Mouse (Mus musculus): ENCODE measurements around the gene Rtkn2. TPM values are rescaled to one million over a fixed set of nuclear protein-coding genes. Genes with fewer than 3 reads are reported as not detected.
"Not testable (repeated sequence)": the region's sequence is repeated elsewhere in the genome, so short reads cannot be mapped to it uniquely, and the experiment has no call there.

The Rtkn2 gene
- total and polyA plus RNA-seq, 2 experiments from 2014 or later, result 0.27 to 2.2 TPM

DNA sequence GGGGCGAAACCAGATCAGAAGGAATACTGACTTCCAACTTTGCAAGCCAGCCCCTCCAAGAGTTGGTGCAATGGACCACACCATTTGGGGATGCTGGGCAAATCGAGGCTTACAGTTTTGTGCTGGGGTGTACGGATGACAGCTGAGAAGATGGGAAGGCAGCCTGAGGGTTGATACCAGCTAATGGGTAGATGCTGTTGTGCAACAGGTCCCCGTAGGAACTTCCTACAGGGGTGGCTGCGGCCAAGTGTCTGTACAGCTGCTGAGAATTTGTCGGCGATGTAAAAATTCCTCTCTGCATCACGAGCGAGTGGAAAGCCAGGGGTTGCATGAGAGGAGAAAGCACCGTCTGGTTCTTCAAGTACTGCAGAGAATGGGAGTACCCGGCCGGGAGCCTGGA is 117.0 kb downstream of the Rtkn2 start:
- no peak for TF ChIP-seq CTCF (IDR thresholded peaks at IDR 0.05; ENCODE audit: low read depth)
- TF ChIP-seq EP300 (IDR thresholded peaks at IDR 0.05; ENCODE audit: low read depth), result no peak
- H3K4me2 ChIP-seq (ENCODE audit: low read depth, low read length), result no peak overlapping the region
- H3K4me3 ChIP-seq (ENCODE audit: low read depth, low read length), result no peak overlapping the region
- no peaks in the 10 kb centered on the region for H3K9me3 ChIP-seq (replicated peaks; ENCODE audit: control insufficient read depth, low read length)
- 83% methylated on average over 12 of the region's 12 CpGs for WGBS
- H3K36me3 ChIP-seq (replicated peaks; ENCODE audit: control insufficient read depth, insufficient read depth, low read length), result peaks cover 62% of the 10 kb centered on the region
- H3K27ac ChIP-seq (ENCODE audit: low read depth), result no peak overlapping the region
- no peak for ATAC-seq (ENCODE audit: insufficient read depth, low read depth)
- DNase-seq (ENCODE audit: low spot score), result no peak
- H3K4me1 ChIP-seq (ENCODE audit: control insufficient read depth, insufficient read depth), result peaks cover 10% of the 10 kb centered on the region; the same call in 1 of the 2 replicates
- no peaks in the 10 kb centered on the region for H3K27me3 ChIP-seq (ENCODE audit: control insufficient read depth, insufficient read depth, low read length)
- H3K9ac ChIP-seq (replicated peaks; ENCODE audit: low read depth, low read length), result no peak overlapping the region

DNA sequence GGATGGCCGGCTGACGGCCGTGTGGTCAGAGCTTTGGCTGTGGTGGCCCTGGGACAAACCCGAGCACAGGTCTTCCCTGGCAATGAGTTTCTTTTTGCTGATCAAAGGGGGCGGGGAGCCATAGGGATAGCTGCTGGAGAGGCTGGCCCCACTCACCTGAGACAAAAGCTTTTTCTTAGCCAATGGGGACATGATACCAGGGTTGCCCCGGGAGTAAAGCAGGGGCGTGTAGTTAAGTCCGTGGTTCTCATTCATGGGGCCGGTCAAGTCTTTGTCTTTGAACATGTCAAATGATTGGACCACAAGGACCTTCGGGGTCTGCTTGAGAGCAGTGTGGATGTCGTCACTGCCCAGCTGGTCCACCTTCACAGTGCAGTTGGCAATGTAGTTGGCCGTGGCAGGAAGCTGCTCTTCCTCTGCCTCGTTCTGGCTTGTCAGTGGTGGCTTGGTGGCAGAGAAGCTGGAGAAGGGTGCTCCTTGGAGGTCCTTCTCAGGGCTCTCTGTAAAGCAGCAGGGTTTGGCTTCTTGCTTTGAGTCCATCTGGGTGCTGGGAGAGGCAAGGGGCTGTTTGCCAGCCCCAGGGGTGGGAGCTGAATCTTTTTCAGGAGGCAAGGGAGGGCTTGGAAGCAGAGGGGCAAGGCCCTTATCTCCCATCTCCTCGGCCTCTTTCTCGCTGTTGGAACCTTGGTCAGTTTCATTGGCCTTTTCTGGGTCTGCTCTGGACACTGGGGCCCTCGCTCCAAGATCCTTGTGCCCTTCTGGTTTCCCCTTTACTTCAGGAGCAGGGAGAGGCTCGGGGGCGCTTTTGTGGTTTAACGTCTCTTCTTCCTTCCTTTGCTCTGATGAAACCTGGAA is 118.7 kb downstream of the Rtkn2 start:
- TF ChIP-seq CTCF (IDR thresholded peaks at IDR 0.05; ENCODE audit: low read depth), result no peak
- TF ChIP-seq EP300 (IDR thresholded peaks at IDR 0.05; ENCODE audit: low read depth), result no peak
- no peak overlapping the region for H3K27ac ChIP-seq (ENCODE audit: low read depth)
- ATAC-seq (ENCODE audit: insufficient read depth, low read depth), result no peak
- H3K9me3 ChIP-seq (replicated peaks; ENCODE audit: control insufficient read depth, low read length), result no peaks in the 10 kb centered on the region
- H3K9ac ChIP-seq (replicated peaks; ENCODE audit: low read depth, low read length), result no peak overlapping the region
- no peaks in the 10 kb centered on the region for H3K27me3 ChIP-seq (ENCODE audit: control insufficient read depth, insufficient read depth, low read length)
- peaks cover 11% of the 10 kb centered on the region; the same call in 1 of the 2 replicates for H3K4me1 ChIP-seq (ENCODE audit: control insufficient read depth, insufficient read depth)
- WGBS, result 86% methylated on average over 19 of the region's 19 CpGs
- no peak for DNase-seq (ENCODE audit: low spot score)
- H3K36me3 ChIP-seq (replicated peaks; ENCODE audit: control insufficient read depth, insufficient read depth, low read length), result peaks cover 62% of the 10 kb centered on the region
- H3K4me2 ChIP-seq (ENCODE audit: low read depth, low read length), result no peak overlapping the region
- no peak overlapping the region for H3K4me3 ChIP-seq (ENCODE audit: low read depth, low read length)

- not testable (repeated sequence) for H3K27me3 ChIP-seq (ENCODE audit: control insufficient read depth, insufficient read depth, low read length); H3K4me3 ChIP-seq (ENCODE audit: low read depth, low read length); H3K9ac ChIP-seq (replicated peaks; ENCODE audit: low read depth, low read length); H3K4me2 ChIP-seq (ENCODE audit: low read depth, low read length); H3K27ac ChIP-seq (ENCODE audit: low read depth); ATAC-seq (ENCODE audit: insufficient read depth, low read depth); DNase-seq (ENCODE audit: low spot score); H3K9me3 ChIP-seq (replicated peaks; ENCODE audit: control insufficient read depth, low read length)
- H3K36me3 ChIP-seq (replicated peaks; ENCODE audit: control insufficient read depth, insufficient read depth, low read length), result peaks cover 52% of the 10 kb centered on the region
- H3K4me1 ChIP-seq (ENCODE audit: control insufficient read depth, insufficient read depth), result peaks cover 25% of the 10 kb centered on the region
- 85% methylated on average over 7 of the region's 7 CpGs for whole genome bisulfite sequencing
Observed at GRCm38 (mm10) chr10:68099801-68100200, 120.4 kb downstream of the Rtkn2 start.

DNA sequence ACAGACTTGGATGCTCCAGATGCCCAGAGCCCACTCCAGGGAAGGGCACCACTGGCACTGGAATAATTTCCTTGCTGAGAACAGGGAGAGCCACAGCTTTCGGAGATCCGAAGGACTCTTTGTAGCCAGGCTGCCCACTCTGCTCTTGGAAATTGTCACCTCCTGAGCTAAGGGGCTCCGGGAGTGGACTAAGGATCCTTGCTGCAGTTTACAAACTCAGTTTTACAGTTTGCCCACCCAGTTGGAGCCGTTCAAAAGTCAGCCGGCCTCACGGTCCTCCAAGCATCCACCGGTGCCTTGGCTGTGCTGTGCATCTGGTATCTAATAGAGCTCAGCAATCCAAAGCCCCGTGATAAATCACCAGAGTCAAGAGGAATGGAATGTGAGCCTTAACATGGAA is 121.1 kb downstream of the Rtkn2 start:
- H3K4me3 ChIP-seq (ENCODE audit: low read depth, low read length), result no peak overlapping the region
- no peaks in the 10 kb centered on the region for H3K9me3 ChIP-seq (replicated peaks; ENCODE audit: control insufficient read depth, low read length)
- DNase-seq (ENCODE audit: low spot score) (no peak), ATAC-seq (ENCODE audit: insufficient read depth, low read depth) (no peak)
- peaks cover 45% of the 10 kb centered on the region for H3K36me3 ChIP-seq (replicated peaks; ENCODE audit: control insufficient read depth, insufficient read depth, low read length)
- WGBS, result 62% methylated on average over 8 of the region's 8 CpGs
- no peaks in the 10 kb centered on the region for H3K27me3 ChIP-seq (ENCODE audit: control insufficient read depth, insufficient read depth, low read length)
- H3K4me2 ChIP-seq (ENCODE audit: low read depth, low read length), result no peak overlapping the region
- TF ChIP-seq CTCF (IDR thresholded peaks at IDR 0.05; ENCODE audit: low read depth), result no peak
- TF ChIP-seq EP300 (IDR thresholded peaks at IDR 0.05; ENCODE audit: low read depth), result no peak
- H3K9ac ChIP-seq (replicated peaks; ENCODE audit: low read depth, low read length), result no peak overlapping the region
- peaks cover 25% of the 10 kb centered on the region for H3K4me1 ChIP-seq (ENCODE audit: control insufficient read depth, insufficient read depth)
- no peak overlapping the region for H3K27ac ChIP-seq (ENCODE audit: low read depth)

GRCm38 (mm10) chr10:68101251-68101650 is 121.9 kb downstream of the Rtkn2 start:
- Histone ChIP-seq H3K4me3 (ENCODE audit: low read depth, low read length) (no peak overlapping the region), H3K9me3 (replicated peaks; ENCODE audit: control insufficient read depth, low read length) (no peaks in the 10 kb centered on the region), H3K27ac (ENCODE audit: low read depth) (no peak overlapping the region), H3K27me3 (ENCODE audit: control insufficient read depth, insufficient read depth, low read length) (no peaks in the 10 kb centered on the region), H3K36me3 (replicated peaks; ENCODE audit: control insufficient read depth, insufficient read depth, low read length) (peaks cover 40% of the 10 kb centered on the region), H3K4me2 (ENCODE audit: low read depth, low read length) (no peak overlapping the region), H3K4me1 (ENCODE audit: control insufficient read depth, insufficient read depth) (peaks cover 31% of the 10 kb centered on the region), H3K9ac (replicated peaks; ENCODE audit: low read depth, low read length) (no peak overlapping the region)
- DNase-seq (ENCODE audit: low spot score) (no peak), ATAC-seq (ENCODE audit: insufficient read depth, low read depth) (no peak)
- no peak for TF ChIP-seq EP300 (IDR thresholded peaks at IDR 0.05; ENCODE audit: low read depth)
- TF ChIP-seq CTCF (IDR thresholded peaks at IDR 0.05; ENCODE audit: low read depth), result no peak
- WGBS, result 68% methylated on average over 4 of the region's 4 CpGs

DNA sequence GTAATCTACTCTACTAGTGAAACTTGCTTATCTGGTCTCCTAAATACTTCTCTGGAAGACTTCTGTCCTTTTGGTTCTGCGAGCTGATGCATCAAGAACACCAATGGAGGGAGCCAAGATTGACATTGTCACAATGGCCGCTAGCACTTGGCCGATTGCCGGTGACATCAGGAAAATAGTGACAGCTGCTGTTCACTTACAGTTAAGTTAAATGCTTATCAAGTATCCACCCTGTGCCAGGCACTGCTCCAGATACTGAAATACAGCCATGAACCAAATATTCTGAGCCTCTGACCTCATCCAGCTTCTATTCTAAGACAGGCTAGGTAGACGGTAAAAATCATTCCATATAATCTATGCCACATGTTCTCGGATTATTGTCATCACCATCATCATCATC is 123.2 kb downstream of the Rtkn2 start:
- TF ChIP-seq CTCF (IDR thresholded peaks at IDR 0.05; ENCODE audit: low read depth), result no peak
- TF ChIP-seq EP300 (IDR thresholded peaks at IDR 0.05; ENCODE audit: low read depth), result no peak
- peaks cover 27% of the 10 kb centered on the region for H3K36me3 ChIP-seq (replicated peaks; ENCODE audit: control insufficient read depth, insufficient read depth, low read length)
- 32% methylated on average over 6 of the region's 6 CpGs for WGBS
- ATAC-seq (ENCODE audit: insufficient read depth, low read depth) (no peak), DNase-seq (ENCODE audit: low spot score) (no peak)
- H3K27ac ChIP-seq (ENCODE audit: low read depth), result peak overlapping the region; percentile 43
- peaks cover 38% of the 10 kb centered on the region for H3K4me1 ChIP-seq (ENCODE audit: control insufficient read depth, insufficient read depth)
- H3K4me2 ChIP-seq (ENCODE audit: low read depth, low read length), result no peak overlapping the region
- H3K9ac ChIP-seq (replicated peaks; ENCODE audit: low read depth, low read length), result no peak overlapping the region
- H3K27me3 ChIP-seq (ENCODE audit: control insufficient read depth, insufficient read depth, low read length), result no peaks in the 10 kb centered on the region
- H3K4me3 ChIP-seq (ENCODE audit: low read depth, low read length), result no peak overlapping the region
- no peaks in the 10 kb centered on the region for H3K9me3 ChIP-seq (replicated peaks; ENCODE audit: control insufficient read depth, low read length)

Measured in heart, postnatal 0 days (tissue).